Mouse (Mus musculus) G1E (cell line): Measurements from ENCODE around the gene Wnt3a.

ENCODE experiments used
- CTCF ChIP-seq: IDR thresholded peaks from 2 replicates; pipeline ENCODE4 v1.5.1; 2012; ENCODE audit warnings: low read depth, low read length, inconsistent platforms, mixed read lengths
- GATA1 ChIP-seq: IDR thresholded peaks from 2 replicates; pipeline ENCODE4 v1.6.1; 2012; ENCODE audit warnings: borderline replicate concordance, low read length, inconsistent platforms, mixed read lengths
- GATA2 ChIP-seq: IDR thresholded peaks from 2 replicates; pipeline ENCODE4 v1.6.1; 2012; ENCODE audit warnings: low read depth, low read length, inconsistent platforms, borderline replicate concordance
- POLR2AphosphoS5 ChIP-seq: IDR thresholded peaks from 2 replicates; pipeline ENCODE4 v1.6.1; 2012; ENCODE audit warnings: low read depth, low read length, inconsistent platforms; ENCODE audit not compliant: insufficient replicate concordance
- TAL1 ChIP-seq: conservative IDR thresholded peaks from 2 replicates; pipeline ENCODE4 v1.6.1; 2012; ENCODE audit warnings: low read depth, low read length, inconsistent platforms, mixed read lengths

DNA sequence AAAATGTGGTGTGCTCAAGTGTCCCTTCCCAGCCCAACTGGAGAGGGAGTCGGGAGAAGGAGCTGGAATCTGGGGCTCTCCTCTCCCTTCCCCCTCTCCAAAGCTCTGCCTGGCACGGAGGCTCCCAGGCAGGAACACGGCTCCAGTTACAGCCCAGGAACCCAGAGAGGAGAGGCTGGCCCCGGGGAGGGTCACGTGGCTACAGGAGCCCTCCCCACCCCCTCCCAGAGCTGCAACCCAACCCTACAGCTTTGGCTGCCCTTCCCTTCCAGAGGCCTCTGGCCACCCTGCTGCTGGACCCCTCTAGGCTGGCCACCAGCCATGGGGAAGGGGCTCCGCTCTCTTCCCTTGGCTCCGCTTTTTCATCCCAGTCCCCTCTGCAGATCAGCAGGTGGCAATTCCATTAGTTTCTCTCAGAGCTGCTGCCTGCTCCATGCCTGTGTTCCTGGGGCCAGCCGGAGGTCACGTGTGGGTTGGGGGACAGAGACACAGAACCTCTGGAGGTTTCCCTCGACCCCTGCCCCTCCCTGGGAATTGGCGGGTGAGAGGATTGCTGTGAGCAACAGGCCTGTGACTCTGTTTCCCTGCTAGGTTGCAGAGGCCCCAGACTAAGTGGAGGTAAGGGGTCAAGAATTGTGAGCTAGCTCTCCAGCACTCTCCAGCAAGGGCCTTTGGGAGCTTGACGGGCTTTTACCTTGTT lies 18.7 kb upstream of the Wnt3a start:
- TF ChIP-seq CTCF = no peak
- no peak for TF ChIP-seq GATA1
- no peak for TF ChIP-seq TAL1
- TF ChIP-seq POLR2AphosphoS5 = no peak
- no peak for TF ChIP-seq GATA2
